Mouse (Mus musculus) right cerebral cortex, postnatal 36 days (tissue): ENCODE data around the gene Znhit1.
"Not testable (repeated sequence)": the region's sequence is repeated elsewhere in the genome, so short reads cannot be mapped to it uniquely, and the experiment has no call there.

Experiments used
- DNase-seq, 2 experiments: peaks; one replicate each; pipeline ENCODE4 v3.0.0; 2022; ENCODE audit warnings: low spot score in 2 of 2, mixed read lengths in 1 of 2

The Znhit1 gene

GRCm38 (mm10) chr5:136953015-136953414 is 34.8 kb downstream of the Znhit1 start, which contains the start of gene Fis1:
Fis1 (plus strand) TSS chr5:136953275.
- peak; percentile 94 to 96 for DNase-seq

- DNase-seq, result no peak
Observed at GRCm38 (mm10) chr5:136952153-136952552, 35.7 kb downstream of the Znhit1 start.

GRCm38 (mm10) chr5:136950521-136950920 is 37.3 kb downstream of the Znhit1 start:
- no peak for DNase-seq

GRCm38 (mm10) chr5:136949551-136950336 is 38.1 kb downstream of the Znhit1 start:
- not testable (repeated sequence) for DNase-seq

- DNase-seq, result no peak
Observed at GRCm38 (mm10) chr5:136947874-136948273, 39.9 kb downstream of the Znhit1 start.

- no peak for DNase-seq
Observed at GRCm38 (mm10) chr5:136945084-136945483, 42.7 kb downstream of the Znhit1 start.

GRCm38 (mm10) chr5:136943382-136943781 is 44.4 kb downstream of the Znhit1 start:
- DNase-seq, result no peak

- no peak for DNase-seq
Observed at GRCm38 (mm10) chr5:136942781-136943180, 45.0 kb downstream of the Znhit1 start.

- no peak for DNase-seq
Observed at GRCm38 (mm10) chr5:136940845-136941560, 46.8 kb downstream of the Znhit1 start.

- not testable (repeated sequence) for DNase-seq
Observed at GRCm38 (mm10) chr5:136940029-136940428, 47.8 kb downstream of the Znhit1 start.

GRCm38 (mm10) chr5:136939284-136939683 is 48.5 kb downstream of the Znhit1 start:
- DNase-seq, result no peak

- DNase-seq, result no peak
Observed at GRCm38 (mm10) chr5:136937621-136938020, 50.2 kb downstream of the Znhit1 start.

GRCm38 (mm10) chr5:136936750-136937149 is 51.1 kb downstream of the Znhit1 start:
- DNase-seq, result no peak

- DNase-seq, result no peak
Observed at GRCm38 (mm10) chr5:136935905-136936695, 51.7 kb downstream of the Znhit1 start.

GRCm38 (mm10) chr5:136933930-136934329 is 53.9 kb downstream of the Znhit1 start:
- DNase-seq, result no peak

GRCm38 (mm10) chr5:136932956-136933355 is 54.9 kb downstream of the Znhit1 start:
- DNase-seq, result no peak
